Mouse (Mus musculus) R1 (cell line): Measurements from ENCODE around the gene Mrln.

ENCODE experiments used
- DNase-seq: peaks from one replicate; pipeline ENCODE4 v3.0.0-alpha.2; 2018; ENCODE audit warnings: low read depth, low spot score

Mrln gene

GRCm38 (mm10) chr10:70254666-70255065, 50.2 kb downstream of the Mrln start:
- DNase-seq = no peak

GRCm38 (mm10) chr10:70255601-70256210, 51.2 kb downstream of the Mrln start:
- DNase-seq = peak; percentile 52

DNA sequence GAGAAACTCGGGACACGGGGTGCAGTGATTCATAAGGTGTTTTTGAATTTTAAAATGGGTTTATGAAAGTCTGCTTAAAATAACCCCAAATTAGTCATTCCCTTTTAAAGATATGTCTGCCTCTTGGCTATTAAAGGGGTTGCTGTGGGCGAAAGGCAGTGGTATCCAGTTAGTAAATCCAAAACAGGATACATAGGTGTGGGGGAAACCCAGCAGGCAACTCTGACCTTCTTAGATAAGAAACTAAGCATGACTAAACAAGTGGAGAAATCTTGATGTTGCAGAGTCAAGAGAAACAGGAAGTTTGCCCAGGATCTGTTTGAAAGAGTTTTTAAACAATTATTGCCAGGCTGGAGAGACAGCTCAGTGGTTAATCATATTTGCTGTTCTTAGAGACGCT, 52.6 kb downstream of the Mrln start:
- DNase-seq = no peak

DNA sequence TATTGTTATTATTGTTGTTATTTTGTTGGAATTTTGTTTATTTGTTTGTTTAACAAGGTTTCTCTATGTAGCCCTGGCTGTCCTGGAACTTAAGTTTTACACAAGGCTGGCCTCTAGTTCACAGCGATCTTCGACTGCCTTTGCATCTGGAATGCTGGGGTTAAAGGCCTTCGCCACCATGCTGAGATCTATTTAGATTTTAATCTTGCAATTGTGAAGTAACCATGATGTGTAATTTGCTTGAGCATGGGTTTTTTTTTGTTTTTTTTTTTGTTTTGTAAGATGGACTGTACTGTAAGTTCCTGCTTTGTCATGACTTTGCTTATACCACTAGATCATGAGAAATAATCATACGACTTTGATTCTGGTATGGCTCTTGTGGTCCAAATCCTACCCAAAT, 56.4 kb downstream of the Mrln start:
- peak; percentile 49 for DNase-seq

DNA sequence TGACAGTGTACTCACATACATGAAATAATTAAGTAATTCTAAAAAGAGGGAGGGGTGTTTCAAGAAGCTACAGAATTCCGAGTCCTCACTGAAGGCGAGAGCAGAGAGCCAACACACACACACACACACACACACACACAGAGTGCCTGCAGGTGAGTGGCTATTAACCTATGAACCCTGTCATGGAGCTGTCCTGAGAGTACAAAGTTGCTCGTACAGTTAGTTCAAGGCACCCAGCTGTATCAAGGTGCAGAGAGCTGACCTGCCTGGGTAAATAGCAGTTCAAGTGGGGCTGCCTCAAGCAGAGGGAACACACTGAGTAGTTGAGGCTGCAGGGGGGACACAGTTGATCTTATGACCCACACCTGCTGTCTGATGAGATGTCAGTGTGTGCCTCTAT, 57.6 kb downstream of the Mrln start:
- DNase-seq = no peak

DNA sequence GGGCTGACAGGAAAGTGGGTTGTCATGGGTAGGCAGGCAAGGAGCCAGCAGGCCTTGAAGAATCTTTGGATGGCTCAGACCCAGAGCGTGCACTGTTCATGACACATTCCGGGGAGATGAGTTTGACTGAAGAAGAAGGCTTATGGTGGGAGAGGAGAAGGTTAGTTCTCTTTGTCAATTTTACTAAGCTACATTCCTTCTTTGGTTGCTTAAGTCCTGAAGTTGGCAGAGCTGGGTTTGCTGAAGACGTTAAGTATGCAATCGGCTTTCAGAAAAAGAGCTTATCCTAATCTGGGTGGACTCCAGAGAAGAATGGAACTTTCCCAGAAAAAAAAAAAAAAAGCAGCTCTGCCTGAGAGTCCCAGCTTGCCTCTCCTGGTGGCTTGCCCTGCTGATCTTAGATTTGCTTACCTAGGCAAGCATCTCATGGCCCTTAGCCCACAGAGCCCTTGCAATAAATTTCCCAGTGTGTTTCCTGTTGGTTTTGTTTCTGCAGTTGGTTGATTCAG, 59.3 kb downstream of the Mrln start:
- no peak for DNase-seq

DNA sequence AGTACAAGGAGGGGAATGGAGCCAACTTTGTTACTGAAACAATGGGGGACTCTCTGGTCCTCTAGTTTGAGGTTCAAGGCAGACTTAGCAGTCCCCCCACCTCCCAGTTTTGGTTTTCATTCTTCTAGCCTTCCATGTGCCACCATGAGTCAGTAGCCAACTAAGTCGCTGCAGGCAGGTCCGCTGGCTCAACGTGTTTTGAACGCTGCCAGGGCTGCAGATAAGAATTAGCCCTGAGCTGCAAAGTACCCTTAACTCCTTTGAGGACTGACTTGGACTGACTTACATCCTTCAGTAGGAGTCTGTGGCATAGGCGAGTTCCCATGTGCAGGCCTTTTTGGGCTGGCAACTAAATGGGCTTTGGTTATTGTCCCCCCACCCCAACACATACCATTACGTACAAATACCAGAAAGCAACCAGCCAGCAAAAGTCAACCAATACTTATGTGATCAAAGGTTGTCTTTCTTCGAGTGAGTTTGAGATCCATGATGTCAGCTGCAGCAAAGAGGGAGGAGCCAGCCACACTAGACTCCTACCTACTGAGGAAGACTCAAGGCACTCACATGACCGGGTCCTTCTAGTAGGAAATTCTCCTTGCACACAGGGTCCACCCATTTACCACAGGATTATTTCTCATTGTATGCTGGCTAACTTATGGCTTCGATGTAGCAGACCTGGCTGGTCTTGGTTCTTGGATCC, 60.0 kb downstream of the Mrln start:
- DNase-seq = no peak

DNA sequence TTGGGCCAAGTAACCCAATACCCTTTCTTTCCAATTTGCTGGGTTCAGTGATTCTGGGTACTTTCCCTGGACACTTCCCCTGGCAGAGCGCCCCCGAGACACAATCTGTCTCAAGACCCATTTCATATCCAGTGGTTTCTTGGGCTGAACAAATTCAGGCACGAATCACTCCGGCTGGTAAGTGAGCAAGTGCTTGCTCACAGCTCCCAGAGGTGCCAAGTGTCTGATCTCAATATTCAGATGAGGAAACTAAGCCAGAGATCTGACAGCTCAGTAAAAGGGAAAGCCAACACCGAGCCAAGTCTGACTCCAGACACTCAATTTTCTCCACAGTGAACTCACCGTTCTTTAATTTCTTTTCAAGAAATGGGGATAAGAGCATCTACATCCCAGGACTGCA, 62.0 kb downstream of the Mrln start:
- DNase-seq = no peak

DNA sequence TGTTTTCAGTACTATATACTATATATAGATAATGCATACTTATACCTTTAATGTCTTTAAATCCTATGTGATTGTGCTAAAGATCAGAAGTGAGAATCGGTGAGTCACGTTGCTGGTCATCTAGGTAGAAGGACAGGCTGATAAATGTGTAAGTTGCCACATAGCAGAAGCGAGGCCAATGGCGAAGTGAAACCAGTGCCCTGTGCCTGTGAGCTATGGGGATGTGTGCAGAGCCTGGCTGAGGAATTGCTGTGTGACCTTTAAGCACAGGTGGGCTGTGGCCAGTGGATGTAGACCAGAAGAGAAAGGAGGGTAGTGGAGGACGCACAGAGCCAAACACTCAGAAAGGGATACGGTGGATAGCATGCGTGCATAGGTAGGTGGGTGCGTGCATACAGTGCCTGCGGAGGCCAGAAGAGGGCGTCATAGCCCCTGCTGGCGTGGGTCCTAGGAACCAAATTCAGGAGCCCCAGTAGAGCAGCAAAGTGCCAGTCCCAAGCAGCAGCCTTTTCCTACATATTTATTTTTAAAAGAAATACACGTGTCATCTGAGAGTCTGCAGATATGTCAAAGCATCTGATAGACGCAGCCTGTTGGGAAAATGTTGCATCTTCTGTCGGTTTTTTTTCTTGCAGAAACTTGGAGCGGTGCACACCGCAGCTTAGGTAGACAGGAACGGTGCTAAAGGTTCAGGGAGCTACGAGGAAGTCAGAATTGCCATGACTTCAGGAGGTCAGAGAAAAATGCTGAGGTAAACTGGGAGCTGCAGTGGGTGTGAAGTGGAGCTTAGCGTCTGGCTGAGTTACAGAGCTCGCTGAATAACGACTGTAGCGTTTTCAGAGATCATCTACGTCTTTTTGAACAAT, 64.3 kb downstream of the Mrln start:
- DNase-seq = peak; percentile 43
